Mouse (Mus musculus): ENCODE results near the gene Dhrs7. TPM values are rescaled to one million over a fixed set of nuclear protein-coding genes. Genes with fewer than 3 reads are reported as not detected.
A peak's percentile ranks its signal among the peaks of the same experiment; 100 is the strongest.

Gene Dhrs7
- polyA plus RNA-seq, 1 experiment from 2014 or later, result 10.2 TPM

DNA sequence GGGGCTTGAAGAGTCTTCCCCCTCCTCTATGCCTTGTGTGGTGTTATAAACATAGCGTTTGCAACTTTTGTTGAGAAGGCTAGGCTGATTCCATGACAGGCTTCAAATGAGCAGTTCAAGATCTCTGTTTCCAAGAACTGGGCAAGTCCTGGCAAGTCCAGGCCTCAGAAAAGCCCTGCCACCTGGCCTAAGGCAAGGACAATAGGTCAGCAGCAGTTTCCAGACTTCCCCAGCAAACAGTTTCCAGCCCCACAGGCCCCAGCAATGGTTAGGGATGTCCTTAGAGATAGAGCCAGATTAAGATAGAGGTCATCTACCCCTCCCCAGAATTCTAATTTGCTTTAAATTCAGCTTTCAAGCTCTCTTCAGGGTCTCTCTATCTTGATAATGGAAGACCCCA, 17.2 kb upstream of the Dhrs7 start:
- 89% methylated on average over 1 of the region's 1 CpGs for WGBS
- H3K27me3 ChIP-seq, result no peaks in the 10 kb centered on the region
- ATAC-seq (replicated peaks), result no peak

DNA sequence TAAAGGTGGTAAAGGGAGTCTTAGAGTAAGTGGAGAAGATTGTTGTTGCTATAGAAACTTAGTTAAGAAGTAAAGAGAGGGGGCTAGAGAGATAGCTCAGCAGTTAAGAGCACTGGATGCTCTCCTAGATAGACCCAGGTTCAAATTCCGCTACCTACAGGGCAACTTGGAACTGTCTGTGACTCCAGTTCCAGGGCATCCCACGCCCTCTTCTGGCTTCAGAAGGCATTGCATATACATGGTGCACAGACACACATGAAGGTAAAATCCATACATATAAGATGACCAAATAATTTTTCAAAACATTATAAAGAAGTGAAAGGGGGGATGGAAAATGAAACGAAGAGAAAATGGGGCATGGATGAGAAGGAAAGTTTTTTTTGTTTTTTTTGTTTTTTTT, 14.9 kb upstream of the Dhrs7 start:
- Histone ChIP-seq H3K9me3 (no peaks in the 10 kb centered on the region), H3K4me2 (replicated peaks) (no peak overlapping the region), H3K9ac (replicated peaks) (no peak overlapping the region), H3K4me1 (no peaks in the 10 kb centered on the region), H3K27me3 (no peaks in the 10 kb centered on the region), H3K36me3 (no peaks in the 10 kb centered on the region), H3K27ac (replicated peaks) (no peak overlapping the region), H3K4me3 (no peak overlapping the region)
- ATAC-seq (replicated peaks), result no peak
- WGBS, result 83% methylated on average over 3 of the region's 3 CpGs

More for the DNA sequence above, 17.2 kb upstream of the Dhrs7 start:
- Histone ChIP-seq H3K27ac (replicated peaks) (no peak overlapping the region), H3K4me1 (no peaks in the 10 kb centered on the region), H3K9me3 (no peaks in the 10 kb centered on the region), H3K9ac (replicated peaks) (no peak overlapping the region), H3K36me3 (no peaks in the 10 kb centered on the region), H3K4me3 (no peak overlapping the region), H3K4me2 (replicated peaks) (no peak overlapping the region)

DNA sequence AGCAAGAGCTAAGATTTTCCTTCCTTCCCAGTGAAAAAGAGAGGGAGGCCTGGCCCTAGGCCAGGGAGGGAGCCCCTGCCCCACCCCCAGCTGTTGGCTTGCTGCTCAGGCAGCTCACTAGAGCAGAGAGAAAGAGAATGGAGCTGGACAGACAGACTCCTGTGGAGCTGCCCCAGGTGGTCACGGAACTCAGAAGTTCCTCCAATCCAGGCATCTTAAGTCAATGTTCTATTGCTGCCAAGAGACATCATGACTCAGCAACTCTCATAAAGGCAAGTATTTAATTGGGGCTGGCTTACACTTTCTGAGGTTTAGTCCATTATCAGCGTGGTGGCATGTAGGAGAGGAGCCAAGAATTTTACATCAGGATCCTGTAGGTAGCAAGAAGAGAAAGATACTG, 10.1 kb upstream of the Dhrs7 start:
- no peaks in the 10 kb centered on the region for H3K9me3 ChIP-seq
- ATAC-seq (replicated peaks), result no peak
- H3K27me3 ChIP-seq, result no peaks in the 10 kb centered on the region
- 36% methylated on average over 2 of the region's 2 CpGs for WGBS
- H3K27ac ChIP-seq (replicated peaks), result no peak overlapping the region
- no peak overlapping the region for H3K4me2 ChIP-seq (replicated peaks)
- H3K9ac ChIP-seq (replicated peaks), result no peak overlapping the region
- no peaks in the 10 kb centered on the region for H3K36me3 ChIP-seq
- no peaks in the 10 kb centered on the region for H3K4me1 ChIP-seq
- no peak overlapping the region for H3K4me3 ChIP-seq

GRCm38 (mm10) chr12:72674079-72674797, 9.5 kb upstream of the Dhrs7 start:
- 82% methylated on average over 7 of the region's 7 CpGs for WGBS
- no peaks in the 10 kb centered on the region for H3K36me3 ChIP-seq
- no peak overlapping the region for H3K9ac ChIP-seq (replicated peaks)
- no peak overlapping the region for H3K4me2 ChIP-seq (replicated peaks)
- no peaks in the 10 kb centered on the region for H3K27me3 ChIP-seq
- no peak overlapping the region for H3K4me3 ChIP-seq
- H3K4me1 ChIP-seq, result no peaks in the 10 kb centered on the region
- no peaks in the 10 kb centered on the region for H3K9me3 ChIP-seq
- H3K27ac ChIP-seq (replicated peaks), result no peak overlapping the region
- ATAC-seq (replicated peaks), result no peak

GRCm38 (mm10) chr12:72671516-72672135, 6.9 kb upstream of the Dhrs7 start:
- H3K27ac ChIP-seq (replicated peaks), result no peak overlapping the region
- H3K27me3 ChIP-seq, result no peaks in the 10 kb centered on the region
- H3K4me2 ChIP-seq (replicated peaks), result no peak overlapping the region
- no peak for ATAC-seq (replicated peaks)
- no peak overlapping the region for H3K9ac ChIP-seq (replicated peaks)
- no peaks in the 10 kb centered on the region for H3K36me3 ChIP-seq
- H3K4me3 ChIP-seq, result no peak overlapping the region
- H3K4me1 ChIP-seq, result no peaks in the 10 kb centered on the region
- 95% methylated on average over 6 of the region's 6 CpGs for WGBS
- H3K9me3 ChIP-seq, result no peaks in the 10 kb centered on the region

DNA sequence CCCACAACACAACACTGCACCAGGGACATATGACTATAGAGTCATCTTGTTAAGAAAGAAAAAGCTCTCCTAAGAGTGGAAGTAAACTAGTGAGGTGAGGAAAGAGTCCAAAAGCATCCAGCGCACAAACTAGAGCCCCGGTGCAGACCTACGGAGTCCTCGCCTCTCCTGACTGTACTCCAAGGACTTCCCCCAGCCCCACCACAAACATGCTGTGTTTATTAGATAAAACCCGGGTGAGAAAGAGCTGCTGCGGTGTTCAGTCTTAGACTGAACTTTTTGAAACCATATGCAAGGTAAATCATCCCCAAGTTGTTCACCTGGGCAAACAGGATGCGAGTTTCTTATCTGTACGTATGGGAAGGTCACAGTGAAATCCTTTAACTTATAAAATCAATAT, 6.2 kb upstream of the Dhrs7 start:
- no peaks in the 10 kb centered on the region for H3K36me3 ChIP-seq
- no peak overlapping the region for H3K9ac ChIP-seq (replicated peaks)
- ATAC-seq (replicated peaks), result no peak
- H3K9me3 ChIP-seq, result no peaks in the 10 kb centered on the region
- H3K4me1 ChIP-seq, result no peaks in the 10 kb centered on the region
- H3K4me2 ChIP-seq (replicated peaks), result no peak overlapping the region
- no peak overlapping the region for H3K4me3 ChIP-seq
- 95% methylated on average over 8 of the region's 8 CpGs for WGBS
- H3K27ac ChIP-seq (replicated peaks), result no peak overlapping the region
- H3K27me3 ChIP-seq, result no peaks in the 10 kb centered on the region

DNA sequence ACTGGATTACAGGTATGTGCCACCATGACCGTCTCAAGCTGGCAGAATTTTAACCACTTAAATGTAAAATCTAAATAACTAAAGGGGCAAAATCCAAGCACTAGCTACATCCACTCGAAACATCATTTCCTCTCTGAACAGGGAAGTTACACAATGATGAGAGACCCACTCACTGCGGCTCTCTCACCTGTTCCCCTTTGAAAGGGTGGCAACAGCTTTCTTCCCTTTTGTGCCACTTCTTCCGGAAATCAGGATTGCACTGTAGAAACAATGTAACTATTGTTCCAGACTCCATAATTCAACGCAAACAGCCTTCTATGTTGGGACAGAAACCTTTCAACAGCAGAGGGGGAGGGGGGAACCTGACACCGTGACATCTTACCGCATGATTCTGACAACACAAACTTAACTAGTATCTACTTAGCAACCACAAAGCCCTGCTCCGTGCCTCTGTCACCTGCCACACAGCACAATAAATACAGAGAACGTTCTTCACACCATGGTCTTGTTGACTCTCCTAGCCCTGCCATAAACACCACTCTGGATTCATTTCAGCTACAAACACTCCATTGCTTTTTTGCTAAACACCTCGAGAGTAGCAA, 3.3 kb upstream of the Dhrs7 start:
- H3K4me1 ChIP-seq, result peaks cover 18% of the 10 kb centered on the region
- ATAC-seq (replicated peaks), result no peak
- no peaks in the 10 kb centered on the region for H3K9me3 ChIP-seq
- no peaks in the 10 kb centered on the region for H3K36me3 ChIP-seq
- no peak overlapping the region for H3K4me2 ChIP-seq (replicated peaks)
- no peaks in the 10 kb centered on the region for H3K27me3 ChIP-seq
- no peak overlapping the region for H3K4me3 ChIP-seq
- H3K9ac ChIP-seq (replicated peaks), result no peak overlapping the region
- 55% methylated on average over 10 of the region's 10 CpGs for WGBS
- H3K27ac ChIP-seq (replicated peaks), result no peak overlapping the region

DNA sequence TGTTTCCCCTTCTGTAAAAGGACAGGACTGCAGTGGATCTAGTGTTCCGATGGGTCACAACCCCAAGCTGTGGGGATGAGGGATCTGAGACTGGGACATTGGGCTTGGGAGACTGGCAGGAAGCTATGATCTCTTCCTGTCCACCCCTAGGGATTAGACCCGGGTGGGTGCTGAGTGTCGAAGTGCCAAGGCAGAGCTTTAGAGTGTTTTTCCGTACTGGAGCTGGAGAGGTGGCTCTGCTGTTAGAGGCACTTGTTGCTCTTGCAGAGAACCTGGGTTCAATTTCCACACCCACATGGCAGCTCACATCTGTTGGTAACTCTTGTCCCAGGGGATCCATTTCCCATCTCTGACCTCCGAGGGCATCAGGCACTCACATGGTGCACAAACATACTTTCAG, 1.3 kb upstream of the Dhrs7 start:
- no peak for ATAC-seq (replicated peaks)
- 88% methylated on average over 5 of the region's 5 CpGs for WGBS
- no peak overlapping the region for H3K27ac ChIP-seq (replicated peaks)
- peaks cover 18% of the 10 kb centered on the region for H3K4me1 ChIP-seq
- no peak overlapping the region for H3K4me2 ChIP-seq (replicated peaks)
- no peak overlapping the region for H3K9ac ChIP-seq (replicated peaks)
- H3K36me3 ChIP-seq, result no peaks in the 10 kb centered on the region
- no peaks in the 10 kb centered on the region for H3K9me3 ChIP-seq
- no peak overlapping the region for H3K4me3 ChIP-seq
- no peaks in the 10 kb centered on the region for H3K27me3 ChIP-seq

GRCm38 (mm10) chr12:72664020-72664734, 532 bp downstream of the Dhrs7 start:
- no peaks in the 10 kb centered on the region for H3K27me3 ChIP-seq
- H3K36me3 ChIP-seq, result no peaks in the 10 kb centered on the region
- no peak overlapping the region for H3K27ac ChIP-seq (replicated peaks)
- 6% methylated on average over 28 of the region's 28 CpGs for WGBS
- peak; percentile 51 for ATAC-seq (replicated peaks)
- H3K4me3 ChIP-seq, result peak overlapping the region; percentile 57
- H3K4me1 ChIP-seq, result peaks cover 18% of the 10 kb centered on the region
- H3K9ac ChIP-seq (replicated peaks), result peak overlapping the region; percentile 55
- no peaks in the 10 kb centered on the region for H3K9me3 ChIP-seq
- peak overlapping the region; percentile 93 for H3K4me2 ChIP-seq (replicated peaks)

DNA sequence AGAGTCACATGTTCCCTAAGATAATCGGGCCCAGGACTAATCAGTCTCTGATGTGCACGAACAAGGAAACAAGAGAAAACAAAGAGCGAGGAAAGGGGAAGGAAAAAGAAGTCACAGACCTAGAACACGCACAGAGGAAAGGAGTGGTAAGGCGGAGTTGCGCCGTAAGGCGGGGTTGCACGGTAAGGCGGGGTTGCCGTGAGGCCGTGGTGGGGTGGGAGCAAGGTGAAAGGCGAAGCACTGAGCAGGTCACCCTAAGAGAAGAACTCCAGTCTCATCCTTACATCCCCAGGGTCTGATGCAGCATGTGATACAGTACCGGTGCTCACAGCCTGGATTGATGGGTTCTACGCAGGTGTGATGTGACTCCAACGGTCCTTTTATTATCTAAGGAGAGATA, 8.9 kb downstream of the Dhrs7 start:
- no peaks in the 10 kb centered on the region for H3K36me3 ChIP-seq
- no peak overlapping the region for H3K4me2 ChIP-seq (replicated peaks)
- no peaks in the 10 kb centered on the region for H3K4me1 ChIP-seq
- no peaks in the 10 kb centered on the region for H3K9me3 ChIP-seq
- no peak overlapping the region for H3K4me3 ChIP-seq
- no peak overlapping the region for H3K9ac ChIP-seq (replicated peaks)
- no peak overlapping the region for H3K27ac ChIP-seq (replicated peaks)
- no peak for ATAC-seq (replicated peaks)
- H3K27me3 ChIP-seq, result no peaks in the 10 kb centered on the region
- WGBS, result 92% methylated on average over 16 of the region's 16 CpGs

- WGBS, result 5% methylated on average over 4 of the region's 4 CpGs
- H3K9me3 ChIP-seq, result no peaks in the 10 kb centered on the region
- no peak overlapping the region for H3K4me3 ChIP-seq
- peak; percentile 93 for ATAC-seq (replicated peaks)
- H3K4me1 ChIP-seq, result no peaks in the 10 kb centered on the region
- H3K9ac ChIP-seq (replicated peaks), result no peak overlapping the region
- H3K36me3 ChIP-seq, result no peaks in the 10 kb centered on the region
- no peaks in the 10 kb centered on the region for H3K27me3 ChIP-seq
- H3K27ac ChIP-seq (replicated peaks), result no peak overlapping the region
- H3K4me2 ChIP-seq (replicated peaks), result no peak overlapping the region
These were observed 10.0 kb downstream of the Dhrs7 start for GRCm38 (mm10) chr12:72654698-72655097.

- WGBS, result 73% methylated on average over 11 of the region's 11 CpGs
- Histone ChIP-seq H3K9ac (replicated peaks) (no peak within 1 kb of the TSS), H3K9me3 (no peaks in the 10 kb centered on the region), H3K36me3 (no peaks in the 10 kb centered on the region), H3K4me1 (no peaks in the 10 kb centered on the region), H3K4me3 (no peak within 1 kb of the TSS), H3K4me2 (replicated peaks) (no peak within 1 kb of the TSS), H3K27me3 (no peaks in the 10 kb centered on the region), H3K27ac (replicated peaks) (no peak within 1 kb of the TSS)
- ATAC-seq (replicated peaks), result no peak
These were observed 14.9 kb downstream of the Dhrs7 start, which contains the start of gene Gm4756 for GRCm38 (mm10) chr12:72649611-72650330. Gene Gm4756 (minus strand): TSS chr12:72649661.
